Mouse (Mus musculus) forebrain, embryonic 11.5 days (tissue): ENCODE results near the gene Hpdl. TPM values are rescaled to one million over a fixed set of nuclear protein-coding genes. Genes with fewer than 3 reads are reported as not detected.

Experiments used
- ATAC-seq: fragments of 200-750 bp; cut with Nextera tagmentation; replicated peaks from 2 replicates; pipeline ENCODE4 v1.8.0; 2017; ENCODE audit warnings: moderate TSS enrichment; ENCODE audit not compliant: low FRiP score
- DNase-seq: peaks from one replicate; pipeline ENCODE4 v3.0.0-alpha.2; 2017; ENCODE audit warnings: low spot score
- H3K27ac ChIP-seq: fragments of 300-500 bp; sonication (generic); 2 replicates; pipeline ENCODE4 v1.5.1; 2014; ENCODE audit warnings: low read depth, low read length
- H3K27me3 ChIP-seq: fragments of 300-500 bp; sonication (generic); 2 replicates; pipeline ENCODE4 v1.6.1; 2014; ENCODE audit warnings: mild to moderate bottlenecking, low read length, mixed read lengths; ENCODE audit not compliant: control insufficient read depth, insufficient read depth
- H3K36me3 ChIP-seq: fragments of 300-500 bp; sonication (generic); 2 replicates; pipeline ENCODE4 v1.6.1; 2014; ENCODE audit warnings: mild to moderate bottlenecking, low read length, moderate library complexity, mixed read lengths; ENCODE audit not compliant: control insufficient read depth, insufficient read depth
- H3K4me1 ChIP-seq: fragments of 300-500 bp; sonication (generic); replicated peaks from 2 replicates; pipeline ENCODE4 v1.6.1; 2014; ENCODE audit warnings: low read length, mixed read lengths; ENCODE audit not compliant: control insufficient read depth, insufficient read depth
- H3K4me2 ChIP-seq: fragments of 300-500 bp; sonication (generic); 2 replicates; pipeline ENCODE4 v1.6.1; 2014; ENCODE audit warnings: low read depth, mild to moderate bottlenecking, low read length, moderate library complexity, mixed read lengths; ENCODE audit not compliant: severe bottlenecking
- H3K4me3 ChIP-seq: fragments of 300-500 bp; sonication (generic); 2 replicates; pipeline ENCODE4 v1.5.1; 2014; ENCODE audit warnings: low read depth, low read length
- H3K9ac ChIP-seq: fragments of 300-500 bp; sonication (generic); 2 replicates; pipeline ENCODE4 v1.6.1; 2014; ENCODE audit warnings: low read length
- H3K9me3 ChIP-seq: fragments of 300-500 bp; sonication (generic); 2 replicates; pipeline ENCODE4 v1.6.1; 2016; ENCODE audit warnings: low read length, mixed read lengths; ENCODE audit not compliant: control insufficient read depth
- WGBS: fragments of 180-500 bp; shearing (Covaris S2); extraction: QIAGEN DNeasy Blood & Tissue Kit; methylation state at CpG from one replicate; pipeline ENCODE4 v1.1.7; 2014; 5-methylcytosine and 5-hydroxymethylcytosine counted together
- polyA plus RNA-seq: library from polyadenylated mRNA; unstranded; fragments of >200 nt; fragmentation: Nextera tagmentation; extraction: Ambion mirVana; gene quantifications from 2 replicates; pipeline ENCODE4 v1.2.1, GENCODE M21; 2014

The Hpdl gene
- polyA plus RNA-seq, 1 experiment from 2014 or later: 1.6 TPM

- Histone ChIP-seq H3K9ac (no peak overlapping the region), H3K9me3 (peaks cover 2% of the 10 kb centered on the region; the same call in 1 of the 2 replicates), H3K4me2 (no peak overlapping the region), H3K36me3 (no peaks in the 10 kb centered on the region), H3K4me3 (no peak overlapping the region), H3K4me1 (no peaks in the 10 kb centered on the region), H3K27me3 (no peaks in the 10 kb centered on the region), H3K27ac (no peak overlapping the region)
- ATAC-seq (0 out of 2 replicates have a peak, but pooled peaks have one; percentile 27), DNase-seq (peak; percentile 85)
- 12% methylated on average over 3 of the region's 3 CpGs for WGBS
Measured at GRCm38 (mm10) chr4:116788956-116789355, 32.6 kb downstream of the Hpdl start.

- no peak overlapping the region for H3K9ac ChIP-seq
- WGBS: 41% methylated on average over 7 of the region's 7 CpGs
Measured at GRCm38 (mm10) chr4:116787985-116788760, 33.3 kb downstream of the Hpdl start.

GRCm38 (mm10) chr4:116786587-116786986, 34.9 kb downstream of the Hpdl start:
- Histone ChIP-seq H3K4me3 (no peak overlapping the region), H3K36me3 (no peaks in the 10 kb centered on the region), H3K9ac (no peak overlapping the region), H3K9me3 (peaks cover 2% of the 10 kb centered on the region; the same call in 1 of the 2 replicates), H3K27me3 (no peaks in the 10 kb centered on the region), H3K4me2 (no peak overlapping the region), H3K27ac (no peak overlapping the region), H3K4me1 (peaks cover 7% of the 10 kb centered on the region)
- DNase-seq: peak; percentile 35
- 97% methylated on average over 1 of the region's 1 CpGs for WGBS
- no peak for ATAC-seq

More at GRCm38 (mm10) chr4:116787985-116788760, 33.3 kb downstream of the Hpdl start:
- ATAC-seq: no peak
- Histone ChIP-seq H3K27me3 (no peaks in the 10 kb centered on the region), H3K9me3 (peaks cover 2% of the 10 kb centered on the region; the same call in 1 of the 2 replicates), H3K4me1 (no peaks in the 10 kb centered on the region), H3K4me3 (no peak overlapping the region), H3K36me3 (no peaks in the 10 kb centered on the region), H3K27ac (no peak overlapping the region), H3K4me2 (no peak overlapping the region)
- peak; percentile 39 for DNase-seq

GRCm38 (mm10) chr4:116782171-116782570, 39.3 kb downstream of the Hpdl start:
- no peak overlapping the region for H3K4me2 ChIP-seq
- no peak overlapping the region for H3K9ac ChIP-seq
- H3K4me1 ChIP-seq: peaks cover 7% of the 10 kb centered on the region
- no peak for DNase-seq
- H3K4me3 ChIP-seq: no peak overlapping the region
- H3K36me3 ChIP-seq: no peaks in the 10 kb centered on the region
- H3K27me3 ChIP-seq: no peaks in the 10 kb centered on the region
- peak overlapping the region; percentile 8; the same call in 1 of the 2 replicates for H3K27ac ChIP-seq
- WGBS: 3% methylated on average over 8 of the region's 8 CpGs
- H3K9me3 ChIP-seq: peaks cover 2% of the 10 kb centered on the region; the same call in 1 of the 2 replicates
- ATAC-seq: no peak

- ATAC-seq: no peak
- DNase-seq: no peak
- no peak overlapping the region for H3K27ac ChIP-seq
- peaks cover under 1% of the 10 kb centered on the region; the same call in 1 of the 2 replicates for H3K9me3 ChIP-seq
- 43% methylated on average over 2 of the region's 2 CpGs for WGBS
- no peak overlapping the region for H3K4me2 ChIP-seq
- no peak overlapping the region for H3K9ac ChIP-seq
- H3K27me3 ChIP-seq: no peaks in the 10 kb centered on the region
- H3K36me3 ChIP-seq: no peaks in the 10 kb centered on the region
- no peak overlapping the region for H3K4me3 ChIP-seq
- peaks cover 7% of the 10 kb centered on the region for H3K4me1 ChIP-seq
Measured at GRCm38 (mm10) chr4:116781366-116781765, 40.1 kb downstream of the Hpdl start.

- Histone ChIP-seq H3K9ac (no peak overlapping the region), H3K4me3 (no peak overlapping the region), H3K9me3 (no peaks in the 10 kb centered on the region), H3K4me2 (no peak overlapping the region), H3K27me3 (no peaks in the 10 kb centered on the region), H3K4me1 (peaks cover 7% of the 10 kb centered on the region), H3K27ac (no peak overlapping the region), H3K36me3 (no peaks in the 10 kb centered on the region)
- no peak for ATAC-seq
- no peak for DNase-seq
- 78% methylated on average over 2 of the region's 2 CpGs for WGBS
Measured at GRCm38 (mm10) chr4:116780541-116780940, 41.0 kb downstream of the Hpdl start.

GRCm38 (mm10) chr4:116777079-116777478, 44.4 kb downstream of the Hpdl start:
- DNase-seq (no peak), ATAC-seq (no peak)
- WGBS: 91% methylated on average over 3 of the region's 3 CpGs
- Histone ChIP-seq H3K4me1 (peaks cover 1% of the 10 kb centered on the region), H3K9me3 (no peaks in the 10 kb centered on the region), H3K9ac (no peak overlapping the region), H3K27ac (no peak overlapping the region), H3K4me3 (no peak overlapping the region), H3K27me3 (no peaks in the 10 kb centered on the region), H3K36me3 (no peaks in the 10 kb centered on the region), H3K4me2 (no peak overlapping the region)

- no peaks in the 10 kb centered on the region for H3K27me3 ChIP-seq
- no peaks in the 10 kb centered on the region for H3K9me3 ChIP-seq
- no peak overlapping the region for H3K27ac ChIP-seq
- H3K4me2 ChIP-seq: no peak overlapping the region
- no peak overlapping the region for H3K9ac ChIP-seq
- DNase-seq: no peak
- no peaks in the 10 kb centered on the region for H3K36me3 ChIP-seq
- no peak for ATAC-seq
- no peak overlapping the region for H3K4me3 ChIP-seq
- WGBS: 91% methylated on average over 5 of the region's 5 CpGs
- H3K4me1 ChIP-seq: no peaks in the 10 kb centered on the region
Measured at GRCm38 (mm10) chr4:116776391-116776790, 45.1 kb downstream of the Hpdl start.
